Mouse (Mus musculus) cerebellum, adult 2 months (tissue): ENCODE results near the gene Gm45337.

Experiments
- CTCF ChIP-seq: fragments of 200-500 bp; IDR thresholded peaks from 2 replicates; pipeline ENCODE4 v1.5.1; 2011; ENCODE audit warnings: low read depth, mild to moderate bottlenecking, control low read depth, low read length, moderate library complexity, borderline replicate concordance; ENCODE audit not compliant: insufficient read depth
- POLR2A ChIP-seq: fragments of 200-500 bp; IDR thresholded peaks from 2 replicates; pipeline ENCODE4 v1.6.1; 2011; ENCODE audit warnings: low read length, control low read depth, borderline replicate concordance; ENCODE audit not compliant: insufficient read depth

- TF ChIP-seq CTCF (no peak), POLR2A (no peak)
Measured at GRCm38 (mm10) chr7:142188156-142188555, 43.7 kb upstream of the Gm45337 start.
